Mouse (Mus musculus): Measurements from ENCODE around the gene Msi2.

The Msi2 gene

GRCm38 (mm10) chr11:88488941-88489724 is 229.2 kb downstream of the Msi2 start:
- CTCF ChIA-PET = no interaction called here

GRCm38 (mm10) chr11:88488175-88488940 is 230.0 kb downstream of the Msi2 start:
- CTCF ChIA-PET = no interaction called here

GRCm38 (mm10) chr11:88485987-88486386 is 232.3 kb downstream of the Msi2 start:
- CTCF ChIA-PET = no interaction called here

- CTCF ChIA-PET = interaction anchor here (0.8 to 1.0 kb wide), 2 partner anchors 10 to 87 kb away, joined by 3 read pairs; no protein-coding TSS in a partner anchor
Measured at GRCm38 (mm10) chr11:88485088-88485487, 233.2 kb downstream of the Msi2 start.

GRCm38 (mm10) chr11:88484047-88484446 is 234.3 kb downstream of the Msi2 start:
- CTCF ChIA-PET = no interaction called here

GRCm38 (mm10) chr11:88482636-88483035 is 235.7 kb downstream of the Msi2 start:
- CTCF ChIA-PET = interaction anchor here (0.6 kb wide), 1 partner anchor 449 kb away, joined by 3 read pairs; no protein-coding TSS in a partner anchor

- CTCF ChIA-PET = no interaction called here
Measured at GRCm38 (mm10) chr11:88482236-88482635, 236.1 kb downstream of the Msi2 start.

GRCm38 (mm10) chr11:88481602-88482161 is 236.6 kb downstream of the Msi2 start:
- CTCF ChIA-PET = no interaction called here

GRCm38 (mm10) chr11:88481092-88481601 is 237.2 kb downstream of the Msi2 start:
- CTCF ChIA-PET = no interaction called here

GRCm38 (mm10) chr11:88479498-88479897 is 238.8 kb downstream of the Msi2 start:
- CTCF ChIA-PET = no interaction called here

GRCm38 (mm10) chr11:88474889-88475440 is 243.3 kb downstream of the Msi2 start:
- CTCF ChIA-PET = interaction anchor here (1.2 kb wide), 1 partner anchor 10 kb away, joined by 3 read pairs; no protein-coding TSS in a partner anchor

- CTCF ChIA-PET = no interaction called here
Measured at GRCm38 (mm10) chr11:88472731-88473130, 245.6 kb downstream of the Msi2 start.

- CTCF ChIA-PET = no interaction called here
Measured at GRCm38 (mm10) chr11:88471981-88472647, 246.2 kb downstream of the Msi2 start.

GRCm38 (mm10) chr11:88470599-88470998 is 247.7 kb downstream of the Msi2 start:
- CTCF ChIA-PET = no interaction called here

GRCm38 (mm10) chr11:88468996-88469395 is 249.3 kb downstream of the Msi2 start:
- CTCF ChIA-PET = interaction anchor here (0.6 kb wide), 1 partner anchor 107 kb away, joined by 4 read pairs; no protein-coding TSS in a partner anchor

GRCm38 (mm10) chr11:88467498-88468245 is 250.6 kb downstream of the Msi2 start:
- CTCF ChIA-PET = interaction anchor here (0.6 kb wide), 1 partner anchor 409 kb away, joined by 3 read pairs; no protein-coding TSS in a partner anchor

- CTCF ChIA-PET = no interaction called here
Measured at GRCm38 (mm10) chr11:88463951-88464350, 254.4 kb downstream of the Msi2 start.

- CTCF ChIA-PET = no interaction called here
Measured at GRCm38 (mm10) chr11:88462789-88463188, 255.5 kb downstream of the Msi2 start.

- CTCF ChIA-PET = no interaction called here
Measured at GRCm38 (mm10) chr11:88461601-88462000, 256.7 kb downstream of the Msi2 start.

- CTCF ChIA-PET = no interaction called here
Measured at GRCm38 (mm10) chr11:88459946-88460736, 258.2 kb downstream of the Msi2 start.
